In the genomic region with DNA sequence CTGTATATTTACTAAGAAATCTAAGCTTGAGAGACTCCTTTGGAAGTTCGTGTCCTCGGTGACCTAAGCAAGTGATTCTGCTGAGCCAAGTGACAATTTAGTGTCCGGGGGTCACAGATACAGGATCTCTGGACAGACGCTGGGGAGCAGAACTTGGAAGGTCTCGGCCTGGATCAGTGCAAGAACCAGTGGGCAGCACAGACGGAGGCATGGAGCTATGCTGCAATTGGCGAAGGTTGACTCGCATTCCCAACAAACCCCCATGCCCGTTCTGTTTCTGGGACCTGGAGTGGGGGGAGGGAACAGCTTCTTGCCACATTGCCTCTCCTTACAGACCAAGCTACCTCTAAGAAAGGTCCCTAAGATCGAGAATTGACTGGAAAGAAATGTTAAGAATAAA, we compare ENCODE assay signal across 37 mouse cellular contexts. TPM values are rescaled to one million over a fixed set of nuclear protein-coding genes. Genes with fewer than 3 reads are reported as not detected.
"Had no signal": no experiment of that assay in that cellular context is flagged by ENCODE, and none has a peak within 500 bp of the region (broad histone marks: within the 10 kb centered on the region; RNA-seq: fewer than 3 reads in every experiment).

No protein-coding gene starts in this region.

- H3K36me3 ChIP-seq: limb, embryonic 10.5 days; limb, embryonic 12.5 days; limb, embryonic 13.5 days; limb, embryonic 15.5 days; liver, embryonic 12.5 days; liver, embryonic 13.5 days; liver, embryonic 15.5 days; lung, embryonic 15.5 days; midbrain, embryonic 15.5 days; neural tube, embryonic 12.5 days had no signal

- H3K9ac ChIP-seq: limb, embryonic 12.5 days; limb, embryonic 13.5 days; limb, embryonic 15.5 days; liver, embryonic 12.5 days; liver, embryonic 13.5 days; liver, embryonic 14.5 days; liver, embryonic 15.5 days; liver, postnatal 0 days; lung, embryonic 14.5 days; lung, embryonic 15.5 days; midbrain, embryonic 12.5 days; midbrain, embryonic 15.5 days; neural tube, embryonic 12.5 days had no signal

- H3K4me2 ChIP-seq: limb, embryonic 12.5 days; limb, embryonic 13.5 days; limb, embryonic 15.5 days; liver, embryonic 11.5 days; liver, embryonic 12.5 days; liver, embryonic 13.5 days; liver, embryonic 15.5 days; lung, embryonic 14.5 days; lung, embryonic 15.5 days; midbrain, embryonic 12.5 days; midbrain, embryonic 15.5 days; neural tube, embryonic 12.5 days had no signal

- H3K27ac ChIP-seq: left cerebral cortex, adult 2 months; limb, embryonic 10.5 days; limb, embryonic 12.5 days; limb, embryonic 13.5 days; limb, embryonic 15.5 days; liver, embryonic 12.5 days; liver, embryonic 13.5 days; liver, embryonic 14.5 days; liver, embryonic 15.5 days; lung, embryonic 15.5 days; macrophage; midbrain, embryonic 10.5 days; midbrain, embryonic 12.5 days; midbrain, embryonic 15.5 days; neural tube, embryonic 12.5 days had no signal

- H3K27me3 ChIP-seq: limb, embryonic 12.5 days; limb, embryonic 13.5 days; limb, embryonic 15.5 days; liver, embryonic 12.5 days; liver, embryonic 13.5 days; liver, embryonic 15.5 days; lung, embryonic 15.5 days; midbrain, embryonic 15.5 days; neural tube, embryonic 12.5 days had no signal

- H3K9me3 ChIP-seq: limb, embryonic 10.5 days; limb, embryonic 12.5 days; limb, embryonic 13.5 days; limb, embryonic 15.5 days; liver, embryonic 12.5 days; liver, embryonic 13.5 days; liver, embryonic 15.5 days; lung, embryonic 15.5 days; megakaryocyte, embryonic 14.5 days; midbrain, embryonic 10.5 days; midbrain, embryonic 12.5 days; midbrain, embryonic 15.5 days; neural tube, embryonic 12.5 days had no signal

- DNase-seq: left cerebral cortex, postnatal 4 days; liver; liver, embryonic 13.5 days; liver, postnatal 0 days; lung, adult 18-20 months; lung, adult 2 months; lung, postnatal 10 days; lung, postnatal 14 days; lung, postnatal 36 days; lung, postnatal 4 days; midbrain, embryonic 14.5 days had no signal

- H3K4me3 ChIP-seq: left cerebral cortex, adult 2 months; limb, embryonic 10.5 days; limb, embryonic 12.5 days; limb, embryonic 13.5 days; limb, embryonic 15.5 days; liver, embryonic 12.5 days; liver, embryonic 13.5 days; liver, embryonic 15.5 days; lung, embryonic 15.5 days; megakaryocyte, embryonic 14.5 days; midbrain, embryonic 10.5 days; midbrain, embryonic 12.5 days; midbrain, embryonic 15.5 days; myocyte; neural tube, embryonic 12.5 days had no signal

- ATAC-seq: liver, embryonic 12.5 days; liver, postnatal 0 days; lung, postnatal 0 days; midbrain, embryonic 15.5 days; midbrain, embryonic 16.5 days had no signal

- H3K4me1 ChIP-seq: limb, embryonic 10.5 days; limb, embryonic 12.5 days; limb, embryonic 13.5 days; limb, embryonic 15.5 days; liver, embryonic 12.5 days; liver, embryonic 13.5 days; liver, embryonic 15.5 days; lung, embryonic 15.5 days; megakaryocyte, embryonic 14.5 days; midbrain, embryonic 10.5 days; midbrain, embryonic 15.5 days; neural tube, embryonic 12.5 days had no signal

RNA-seq across cellular contexts. Expression of a gene that starts 46.9 kb away (rescaled TPM):
- total RNA-seq: left cerebral cortex, postnatal 10 days; left cerebral cortex, postnatal 14 days; left cerebral cortex, postnatal 4 days; midbrain, postnatal 0 days; monocyte, adult 5-6 weeks had no signal
- polyA plus RNA-seq: limb, embryonic 10.5 days; limb, embryonic 11.5 days; limb, embryonic 12.5 days; limb, embryonic 13.5 days; lung, embryonic 14.5 days; lung, embryonic 15.5 days; midbrain, embryonic 10.5 days; midbrain, embryonic 12.5 days; midbrain, embryonic 14.5 days; midbrain, embryonic 15.5 days; midbrain, embryonic 16.5 days; midbrain, postnatal 0 days; neural tube, embryonic 11.5 days; neural tube, embryonic 12.5 days had no signal
